9 mouse cellular contexts compared by ENCODE assay signal in the genomic region with DNA sequence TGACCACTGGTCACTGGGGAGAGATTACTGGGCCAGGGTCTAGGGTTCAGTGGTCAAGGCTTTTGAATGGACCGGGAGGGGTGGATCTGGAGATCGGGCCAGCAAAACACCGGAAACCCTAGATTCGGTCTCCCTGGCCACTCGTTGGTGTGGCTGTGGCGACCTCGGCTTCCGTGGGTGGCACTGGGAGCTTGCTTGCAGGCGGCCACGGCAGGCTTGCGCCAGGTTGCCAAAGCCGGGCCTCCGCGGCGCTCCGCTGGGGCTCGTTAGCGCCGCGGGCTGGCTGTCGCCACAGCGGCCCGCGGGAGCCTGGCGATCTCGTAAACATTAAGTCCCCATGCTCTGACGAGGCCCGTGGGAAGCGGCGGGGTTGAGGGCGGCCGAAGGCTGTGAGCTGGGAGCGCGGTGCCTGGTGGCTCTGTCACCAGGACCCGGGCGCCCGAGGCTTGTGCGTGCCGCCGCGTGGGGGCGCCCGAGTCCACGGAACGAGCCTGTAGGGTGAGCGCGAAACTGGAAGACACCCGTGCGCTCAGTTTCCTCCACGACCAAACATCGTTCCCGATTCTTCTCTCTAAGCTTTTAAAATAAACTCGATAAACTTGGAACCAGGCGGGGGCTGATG. TPM values are rescaled to one million over a fixed set of nuclear protein-coding genes. Genes with fewer than 3 reads are reported as not detected.
DNase-seq lines count a peak whose midpoint lies in the region; ATAC-seq and TF ChIP-seq lines count a peak whose summit lies in the region.
"Had no signal": no experiment of that assay in that cellular context is flagged by ENCODE, and none has a peak within 500 bp of the region (broad histone marks: within the 10 kb centered on the region; RNA-seq: fewer than 3 reads in every experiment).

No protein-coding gene starts in this region.

- no peaks in the 10 kb centered on the region for H3K79me2 ChIP-seq in liver, adult 2 months (ENCODE audit: control insufficient read depth, insufficient read depth, low read length)
- no peaks in the 10 kb centered on the region for H3K79me2 ChIP-seq in myocyte (ENCODE audit: control insufficient read depth, insufficient read depth)

- TF ChIP-seq POLR2A in liver, adult 2 months (IDR thresholded peaks at IDR 0.05; ENCODE audit: extremely low read depth, insufficient read depth, low read length), result no peak
- no peak for TF ChIP-seq POLR2A in myocyte (IDR thresholded peaks at IDR 0.05; ENCODE audit: insufficient read length, low read depth)

- H3K27me3 ChIP-seq in heart, embryonic 13.5 days (replicated peaks), result peaks cover 51% of the 10 kb centered on the region
- H3K27me3 ChIP-seq in kidney, postnatal 0 days (ENCODE audit: insufficient read depth, low read length), result 0 out of 2 replicates have a peak, but pooled peaks cover 3% of the 10 kb centered on the region
- H3K27me3 ChIP-seq in liver, adult 2 months (ENCODE audit: control insufficient read depth, insufficient read depth, low read length), result no peaks in the 10 kb centered on the region
- H3K27me3 ChIP-seq in myocyte (ENCODE audit: control insufficient read depth, insufficient read depth, insufficient read length), result peaks cover 3% of the 10 kb centered on the region

- TF ChIP-seq CTCF in kidney, postnatal 0 days (IDR thresholded peaks at IDR 0.05; ENCODE audit: low read depth), result peak; percentile 89
- peak; percentile 86 for TF ChIP-seq CTCF in liver, adult 2 months (IDR thresholded peaks at IDR 0.05; ENCODE audit: low read depth, low read length)

- H3K9ac ChIP-seq in heart, embryonic 13.5 days, result peak overlapping the region; percentile 81
- H3K9ac ChIP-seq in kidney, postnatal 0 days (ENCODE audit: low read depth, low read length), result peak overlapping the region; percentile 56; the same call in 1 of the 2 replicates
- H3K9ac ChIP-seq in liver, adult 2 months (ENCODE audit: low read depth, low read length), result peak overlapping the region; percentile 66

- no peaks in the 10 kb centered on the region for H3K36me3 ChIP-seq in heart, embryonic 13.5 days
- no peaks in the 10 kb centered on the region for H3K36me3 ChIP-seq in kidney, postnatal 0 days (ENCODE audit: insufficient read depth, low read length)
- H3K36me3 ChIP-seq in liver, adult 2 months (ENCODE audit: control insufficient read depth, insufficient read depth, low read length), result no peaks in the 10 kb centered on the region
- no peaks in the 10 kb centered on the region for H3K36me3 ChIP-seq in myocyte (ENCODE audit: control insufficient read depth, insufficient read depth)

- DNase-seq in kidney, postnatal 0 days (ENCODE audit: low spot score), result peak; percentile 88
- peak; percentile 29 for DNase-seq in liver, adult 2 months (ENCODE audit: extremely low read depth, low read depth, low spot score)
- peak; percentile 80 to 96 for DNase-seq in spleen, postnatal 4 days (ENCODE audit: low spot score in 2 of 2)

- H3K9me3 ChIP-seq in heart, embryonic 13.5 days, result no peaks in the 10 kb centered on the region
- no peaks in the 10 kb centered on the region for H3K9me3 ChIP-seq in kidney, postnatal 0 days (replicated peaks; ENCODE audit: low read length)

- no peaks in the 10 kb centered on the region for H3K4me1 ChIP-seq in brown adipose tissue, adult 24 weeks (ENCODE audit: control insufficient read depth, insufficient read depth, insufficient read length, low read length)
- peaks cover 7% of the 10 kb centered on the region for H3K4me1 ChIP-seq in heart, embryonic 13.5 days
- H3K4me1 ChIP-seq in kidney, postnatal 0 days (replicated peaks; ENCODE audit: insufficient read depth, low read length), result no peaks in the 10 kb centered on the region; the same call in 1 of the 2 replicates
- H3K4me1 ChIP-seq in liver, adult 2 months (ENCODE audit: control insufficient read depth, insufficient read depth, low read length), result 0 out of 2 replicates have a peak, but pooled peaks cover 1% of the 10 kb centered on the region

- H3K4me3 ChIP-seq in brown adipose tissue, adult 24 weeks (ENCODE audit: insufficient read depth, low read depth, low read length), result peak overlapping the region; percentile 40
- peak overlapping the region; percentile 57 for H3K4me3 ChIP-seq in heart, embryonic 13.5 days
- peak overlapping the region; percentile 47 for H3K4me3 ChIP-seq in kidney, postnatal 0 days (replicated peaks; ENCODE audit: low read depth, low read length)
- peak overlapping the region; percentile 51; the same call in 1 of the 2 replicates for H3K4me3 ChIP-seq in liver, adult 2 months (ENCODE audit: insufficient read depth, low read depth, low read length)
- no peak overlapping the region for H3K4me3 ChIP-seq in myocyte

- no peak overlapping the region for H3K27ac ChIP-seq in brown adipose tissue, adult 24 weeks (replicated peaks; ENCODE audit: low read depth, low read length)
- no peak overlapping the region for H3K27ac ChIP-seq in heart, embryonic 13.5 days (replicated peaks)
- H3K27ac ChIP-seq in kidney, postnatal 0 days, result no peak overlapping the region
- no peak overlapping the region for H3K27ac ChIP-seq in liver, adult 2 months (replicated peaks; ENCODE audit: insufficient read depth, low read depth, low read length)
- H3K27ac ChIP-seq: macrophage had no signal

- 1% methylated on average over 53 of the region's 54 CpGs for WGBS in heart, embryonic 13.5 days
- WGBS in kidney, postnatal 0 days, result 0% methylated on average over 54 of the region's 54 CpGs
- 2% methylated on average over 54 of the region's 54 CpGs for WGBS in liver, adult 2 months

- peak overlapping the region; percentile 87 for H3K4me2 ChIP-seq in heart, embryonic 13.5 days
- H3K4me2 ChIP-seq in kidney, postnatal 0 days (ENCODE audit: low read length), result peak overlapping the region; percentile 97
- H3K4me2 ChIP-seq in myocyte (ENCODE audit: low read depth), result peak overlapping the region; percentile 68

- peak; percentile 97 for ATAC-seq in CD4-positive, CD25-positive, alpha-beta regulatory T cell, adult 4 months
- ATAC-seq in erythroid progenitor cell, adult 5-6 weeks (replicated peaks; ENCODE audit: low FRiP score, poor library complexity, severe bottlenecking), result peak; percentile 72
- ATAC-seq in heart, embryonic 13.5 days (ENCODE audit: extremely low read depth, insufficient number of reproducible peaks, low FRiP score, low TSS enrichment), result peak; percentile 64; the same call in 1 of the 2 replicates
- ATAC-seq in kidney, postnatal 0 days (replicated peaks; ENCODE audit: low FRiP score, low read depth), result peak; percentile 94

- H3ac ChIP-seq in myocyte (ENCODE audit: control insufficient read depth, insufficient read length), result no peak overlapping the region

RNA-seq across cellular contexts. Expression of gene Olfr545, which starts 13.6 kb away (rescaled TPM):
- polyA plus RNA-seq in CD4-positive, CD25-positive, alpha-beta regulatory T cell, adult 4 months (2017; shearing (Covaris generic)), result not detected
- not detected in 2 replicates for polyA plus RNA-seq in brown adipose tissue, adult 24 weeks (2012; ENCODE audit: insufficient read depth, insufficient read length, missing spikeins)
- total RNA-seq in erythroid progenitor cell, adult 5-6 weeks (2015; ENCODE audit: low replicate concordance), result not detected in 2 replicates
- not detected in 2 replicates for total RNA-seq in erythroid progenitor cell, adult 5-6 weeks (2017; ENCODE audit: low replicate concordance)
- polyA plus RNA-seq in heart, embryonic 13.5 days (2015; fragmentation: Nextera tagmentation; extraction: Ambion mirVana), result 0.04 and 0.13 TPM in 2 replicates
- polyA plus RNA-seq in kidney, postnatal 0 days (2015; fragmentation: Nextera tagmentation; extraction: Ambion mirVana), result not detected in 2 replicates
- total RNA-seq in liver, adult 2 months (2014; rRNA removed), result not detected in 2 replicates
- not detected in 2 replicates for polyA plus RNA-seq in liver, adult 2 months (2012; rRNA removed)
- not detected for polyA plus RNA-seq in myocyte (2012; fragmentation: generic; extraction: Trizol)
- polyA plus RNA-seq: macrophage had no signal

RNA-seq across cellular contexts. Expression of gene Olfr547, which starts 21.6 kb away (rescaled TPM):
- not detected for polyA plus RNA-seq in CD4-positive, CD25-positive, alpha-beta regulatory T cell, adult 4 months (2017; shearing (Covaris generic))
- polyA plus RNA-seq in brown adipose tissue, adult 24 weeks (2012; ENCODE audit: insufficient read depth, insufficient read length, missing spikeins), result not detected in 2 replicates
- total RNA-seq in erythroid progenitor cell, adult 5-6 weeks (2015; ENCODE audit: low replicate concordance), result not detected in 2 replicates
- not detected in 2 replicates for total RNA-seq in erythroid progenitor cell, adult 5-6 weeks (2017; ENCODE audit: low replicate concordance)
- not detected in 2 replicates for polyA plus RNA-seq in heart, embryonic 13.5 days (2015; fragmentation: Nextera tagmentation; extraction: Ambion mirVana)
- polyA plus RNA-seq in kidney, postnatal 0 days (2015; fragmentation: Nextera tagmentation; extraction: Ambion mirVana), result not detected in 2 replicates
- total RNA-seq in liver, adult 2 months (2014; rRNA removed), result not detected in 2 replicates
- not detected in 2 replicates for polyA plus RNA-seq in liver, adult 2 months (2012; rRNA removed)
- polyA plus RNA-seq in myocyte (2012; fragmentation: generic; extraction: Trizol), result not detected
- polyA plus RNA-seq: macrophage had no signal

RNA-seq across cellular contexts. Expression of gene Olfr544, which starts 24.8 kb away (rescaled TPM):
- polyA plus RNA-seq in CD4-positive, CD25-positive, alpha-beta regulatory T cell, adult 4 months (2017; shearing (Covaris generic)), result not detected
- not detected in 2 replicates for polyA plus RNA-seq in brown adipose tissue, adult 24 weeks (2012; ENCODE audit: insufficient read depth, insufficient read length, missing spikeins)
- total RNA-seq in erythroid progenitor cell, adult 5-6 weeks (2015; ENCODE audit: low replicate concordance), result not detected in 2 replicates
- 0.13 TPM in 1 of 2 replicates, not detected in the other for total RNA-seq in erythroid progenitor cell, adult 5-6 weeks (2017; ENCODE audit: low replicate concordance)
- not detected in 2 replicates for polyA plus RNA-seq in heart, embryonic 13.5 days (2015; fragmentation: Nextera tagmentation; extraction: Ambion mirVana)
- polyA plus RNA-seq in kidney, postnatal 0 days (2015; fragmentation: Nextera tagmentation; extraction: Ambion mirVana), result 0.05 and 0.06 TPM in 2 replicates
- not detected in 2 replicates for total RNA-seq in liver, adult 2 months (2014; rRNA removed)
- not detected in 2 replicates for polyA plus RNA-seq in liver, adult 2 months (2012; rRNA removed)
- polyA plus RNA-seq in myocyte (2012; fragmentation: generic; extraction: Trizol), result not detected
- polyA plus RNA-seq: macrophage had no signal

RNA-seq across cellular contexts. Expression of gene Olfr548-ps1, which starts 27.8 kb away (rescaled TPM):
- not detected for polyA plus RNA-seq in CD4-positive, CD25-positive, alpha-beta regulatory T cell, adult 4 months (2017; shearing (Covaris generic))
- polyA plus RNA-seq in brown adipose tissue, adult 24 weeks (2012; ENCODE audit: insufficient read depth, insufficient read length, missing spikeins), result not detected in 2 replicates
- total RNA-seq in erythroid progenitor cell, adult 5-6 weeks (2015; ENCODE audit: low replicate concordance), result not detected in 2 replicates
- total RNA-seq in erythroid progenitor cell, adult 5-6 weeks (2017; ENCODE audit: low replicate concordance), result not detected in 2 replicates
- not detected in 2 replicates for polyA plus RNA-seq in heart, embryonic 13.5 days (2015; fragmentation: Nextera tagmentation; extraction: Ambion mirVana)
- polyA plus RNA-seq in kidney, postnatal 0 days (2015; fragmentation: Nextera tagmentation; extraction: Ambion mirVana), result not detected in 2 replicates
- not detected in 2 replicates for total RNA-seq in liver, adult 2 months (2014; rRNA removed)
- polyA plus RNA-seq in liver, adult 2 months (2012; rRNA removed), result not detected in 2 replicates
- not detected for polyA plus RNA-seq in myocyte (2012; fragmentation: generic; extraction: Trizol)
- polyA plus RNA-seq: macrophage had no signal

RNA-seq across cellular contexts. Expression of gene Olfr543, which starts 31.4 kb away (rescaled TPM):
- polyA plus RNA-seq in CD4-positive, CD25-positive, alpha-beta regulatory T cell, adult 4 months (2017; shearing (Covaris generic)), result under 1 TPM in 1 of 2 experiments, not detected in 1; 0.58 TPM
- not detected in 2 replicates for polyA plus RNA-seq in brown adipose tissue, adult 24 weeks (2012; ENCODE audit: insufficient read depth, insufficient read length, missing spikeins)
- total RNA-seq in erythroid progenitor cell, adult 5-6 weeks (2015; ENCODE audit: low replicate concordance), result not detected in 2 replicates
- total RNA-seq in erythroid progenitor cell, adult 5-6 weeks (2017; ENCODE audit: low replicate concordance), result 0.53 TPM in 1 of 2 replicates, not detected in the other
- polyA plus RNA-seq in heart, embryonic 13.5 days (2015; fragmentation: Nextera tagmentation; extraction: Ambion mirVana), result 0.36 TPM in 1 of 2 replicates, not detected in the other
- not detected in 2 replicates for polyA plus RNA-seq in kidney, postnatal 0 days (2015; fragmentation: Nextera tagmentation; extraction: Ambion mirVana)
- total RNA-seq in liver, adult 2 months (2014; rRNA removed), result not detected in 2 replicates
- polyA plus RNA-seq in liver, adult 2 months (2012; rRNA removed), result not detected in 2 replicates
- polyA plus RNA-seq in myocyte (2012; fragmentation: generic; extraction: Trizol), result not detected
- polyA plus RNA-seq: macrophage had no signal

Comparison
In these comparisons a context has a peak if more than half of its experiments do, and no peak if none do; other contexts are left out.
1. DNase-seq: peak in every context shown above with its lines; median percentile 88 in kidney, postnatal 0 days; 88 in spleen, postnatal 4 days; 29 in liver, adult 2 months.